Mouse (Mus musculus): ENCODE measurements around the gene Tdrd1.

Tdrd1 gene

DNA sequence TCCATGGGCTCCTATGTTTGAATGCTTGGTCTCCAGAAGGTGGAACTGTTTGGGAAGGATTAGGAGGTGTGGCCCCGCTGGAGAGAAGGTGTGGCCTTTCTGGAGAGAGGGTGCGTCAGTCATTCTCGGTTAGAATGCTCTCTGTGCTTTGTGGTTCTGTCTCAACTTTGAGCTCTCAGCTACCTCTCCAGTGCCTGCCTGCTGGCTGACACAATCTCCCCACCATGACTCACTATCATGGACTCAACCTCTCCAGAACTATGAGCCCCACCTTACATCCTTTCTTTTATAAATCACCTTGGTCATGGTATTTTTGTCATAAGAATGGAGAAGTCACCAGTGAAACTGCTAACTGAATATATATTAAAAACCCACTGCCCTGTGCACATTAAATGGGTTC lies 88.6 kb downstream of the Tdrd1 start:
- DNase-seq = no peak

DNA sequence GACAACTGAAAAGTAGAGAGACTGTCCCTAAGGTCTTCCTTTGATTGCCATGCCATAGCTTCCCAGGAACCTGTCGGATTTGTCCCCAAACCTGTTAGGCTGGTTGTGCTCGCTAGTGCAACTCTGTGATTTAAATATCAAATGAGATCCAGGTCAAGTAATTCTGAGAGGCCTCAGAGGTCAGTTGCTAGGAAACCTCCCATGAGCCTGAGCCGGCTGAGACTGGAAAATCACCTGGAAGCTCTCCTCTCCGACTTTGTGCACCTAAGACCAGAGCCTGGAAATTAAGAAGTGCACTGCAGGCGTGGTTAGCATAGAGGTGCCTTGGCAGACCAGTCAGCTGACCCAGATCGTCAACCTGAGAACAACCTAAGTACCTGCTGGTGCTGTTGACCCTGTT lies 89.1 kb downstream of the Tdrd1 start:
- DNase-seq = peak; percentile 83
